Mouse (Mus musculus) hindbrain, embryonic 16.5 days (tissue): ENCODE measurements around the gene Spsb1. TPM values are rescaled to one million over a fixed set of nuclear protein-coding genes. Genes with fewer than 3 reads are reported as not detected.

Experiments
- ATAC-seq: fragments of 200-750 bp; cut with Nextera tagmentation; 2 replicates; pipeline ENCODE4 v1.8.0; 2017; ENCODE audit warnings: moderate TSS enrichment, moderate library complexity
- H3K27ac ChIP-seq: fragments of 300-500 bp; sonication (generic); 2 replicates; pipeline ENCODE4 v1.5.1; 2014; ENCODE audit warnings: low read depth, mild to moderate bottlenecking, control low read depth, low read length, moderate library complexity
- H3K27me3 ChIP-seq: fragments of 300-500 bp; sonication (generic); replicated peaks from 2 replicates; pipeline ENCODE4 v1.6.1; 2014; ENCODE audit warnings: low read length; ENCODE audit not compliant: control insufficient read depth, insufficient read depth
- H3K36me3 ChIP-seq: fragments of 300-500 bp; sonication (generic); 2 replicates; pipeline ENCODE4 v1.6.1; 2014; ENCODE audit warnings: mild to moderate bottlenecking, low read length, moderate library complexity, mixed read lengths; ENCODE audit not compliant: control insufficient read depth, insufficient read depth
- H3K4me1 ChIP-seq: fragments of 300-500 bp; sonication (generic); 2 replicates; pipeline ENCODE4 v1.6.1; 2014; ENCODE audit warnings: low read depth, low read length; ENCODE audit not compliant: control insufficient read depth, insufficient read depth
- H3K4me2 ChIP-seq: fragments of 300-500 bp; sonication (generic); 2 replicates; pipeline ENCODE4 v1.6.1; 2014; ENCODE audit warnings: mild to moderate bottlenecking, low read length, control low read depth, moderate library complexity
- H3K4me3 ChIP-seq: fragments of 300-500 bp; sonication (generic); 2 replicates; pipeline ENCODE4 v1.5.1; 2014; ENCODE audit warnings: mild to moderate bottlenecking, low read length, control low read depth, moderate library complexity
- H3K9ac ChIP-seq: fragments of 300-500 bp; sonication (generic); 2 replicates; pipeline ENCODE4 v1.6.1; 2014; ENCODE audit warnings: low read depth, mild to moderate bottlenecking, control low read depth, low read length, moderate library complexity
- H3K9me3 ChIP-seq: fragments of 300-500 bp; sonication (generic); 2 replicates; pipeline ENCODE4 v1.6.1; 2014; ENCODE audit warnings: mild to moderate bottlenecking, low read length, moderate library complexity; ENCODE audit not compliant: control insufficient read depth
- WGBS: fragments of 180-500 bp; shearing (Covaris S2); extraction: QIAGEN DNeasy Blood & Tissue Kit; methylation state at CpG from one replicate; pipeline ENCODE4 v1.1.7; 2014; 5-methylcytosine and 5-hydroxymethylcytosine counted together
- polyA plus RNA-seq: library from polyadenylated mRNA; unstranded; fragments of >200 nt; fragmentation: Nextera tagmentation; extraction: Ambion mirVana; gene quantifications from 2 replicates; pipeline ENCODE4 v1.2.1, GENCODE M21; 2015

Spsb1 gene
- polyA plus RNA-seq, 1 experiment from 2014 or later = 10.1 TPM

DNA sequence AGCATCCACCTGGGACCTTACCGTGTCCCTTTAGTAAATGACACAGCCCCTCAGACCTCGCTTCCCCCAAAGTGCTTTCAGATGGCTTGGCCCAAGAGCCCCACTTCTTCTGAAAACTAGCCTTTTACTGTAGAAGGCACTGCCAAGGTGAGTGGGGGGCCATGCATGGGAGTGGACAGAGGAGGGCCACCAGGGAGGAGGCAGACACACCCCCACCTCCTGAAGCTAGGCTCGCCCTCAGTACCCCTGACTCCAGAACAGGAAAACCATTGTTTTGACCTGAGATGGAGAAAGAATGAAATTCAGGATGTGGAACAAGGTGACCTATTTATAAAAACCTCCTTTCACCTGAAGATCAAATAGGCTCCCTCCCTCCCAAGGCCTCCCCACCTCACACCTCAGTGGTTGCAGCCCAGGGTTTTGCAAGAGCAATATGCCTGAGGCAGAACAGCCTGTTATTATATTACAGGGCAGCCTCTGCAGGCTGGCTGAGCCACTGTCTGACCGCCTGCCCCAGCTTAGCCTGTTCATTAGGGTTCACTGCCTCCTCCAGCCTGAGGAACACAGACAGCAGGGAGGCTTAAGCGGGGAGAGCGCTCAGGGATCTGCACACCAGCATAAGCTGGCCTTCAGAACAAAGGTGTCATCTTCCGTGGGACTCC, 41.0 kb downstream of the Spsb1 start:
- Histone ChIP-seq H3K27ac (no peak overlapping the region), H3K4me1 (peaks cover 9% of the 10 kb centered on the region; the same call in 1 of the 2 replicates), H3K27me3 (no peaks in the 10 kb centered on the region), H3K9me3 (no peaks in the 10 kb centered on the region), H3K4me3 (no peak overlapping the region), H3K4me2 (no peak overlapping the region), H3K9ac (no peak overlapping the region), H3K36me3 (no peaks in the 10 kb centered on the region)
- 68% methylated on average over 7 of the region's 7 CpGs for WGBS
- ATAC-seq = no peak

- Histone ChIP-seq H3K4me3 (no peak overlapping the region), H3K36me3 (no peaks in the 10 kb centered on the region), H3K9ac (no peak overlapping the region), H3K27me3 (no peaks in the 10 kb centered on the region), H3K4me1 (peaks cover 9% of the 10 kb centered on the region; the same call in 1 of the 2 replicates), H3K9me3 (no peaks in the 10 kb centered on the region), H3K4me2 (no peak overlapping the region), H3K27ac (no peak overlapping the region)
- 53% methylated on average over 4 of the region's 4 CpGs for WGBS
- ATAC-seq = no peak
These were observed 42.4 kb downstream of the Spsb1 start for GRCm38 (mm10) chr4:149912451-149912850.

DNA sequence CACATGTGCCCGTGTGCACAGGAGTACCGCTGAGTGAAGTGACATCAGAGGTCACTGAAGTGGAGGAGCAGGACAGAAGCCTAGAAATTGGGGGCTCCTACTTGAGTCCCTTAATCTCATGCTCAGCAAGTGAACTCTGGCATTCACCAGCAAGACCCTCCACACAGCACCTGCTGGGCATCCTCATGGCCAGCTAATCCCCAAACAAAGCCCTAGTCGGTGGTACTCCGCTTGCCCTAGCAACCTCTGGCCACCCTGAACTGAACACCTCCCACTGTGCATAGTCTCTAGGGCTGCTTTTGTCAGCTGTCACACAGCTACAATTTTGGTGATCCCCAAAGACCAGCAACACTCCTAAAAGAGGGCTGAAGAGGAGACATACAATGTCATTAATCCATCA, 44.3 kb downstream of the Spsb1 start:
- 47% methylated on average over 4 of the region's 4 CpGs for WGBS
- H3K4me1 ChIP-seq = peaks cover 9% of the 10 kb centered on the region; the same call in 1 of the 2 replicates
- ATAC-seq = no peak
- no peak overlapping the region for H3K27ac ChIP-seq
- H3K27me3 ChIP-seq = no peaks in the 10 kb centered on the region
- no peak overlapping the region for H3K4me3 ChIP-seq
- no peak overlapping the region for H3K9ac ChIP-seq
- no peak overlapping the region for H3K4me2 ChIP-seq
- H3K9me3 ChIP-seq = no peaks in the 10 kb centered on the region
- H3K36me3 ChIP-seq = no peaks in the 10 kb centered on the region

- no peak for ATAC-seq
- Histone ChIP-seq H3K4me1 (peaks cover 9% of the 10 kb centered on the region; the same call in 1 of the 2 replicates), H3K9me3 (no peaks in the 10 kb centered on the region), H3K27ac (no peak overlapping the region), H3K36me3 (no peaks in the 10 kb centered on the region), H3K27me3 (no peaks in the 10 kb centered on the region), H3K4me3 (no peak overlapping the region), H3K9ac (no peak overlapping the region), H3K4me2 (no peak overlapping the region)
- WGBS = 89% methylated on average over 13 of the region's 13 CpGs
These were observed 45.3 kb downstream of the Spsb1 start for GRCm38 (mm10) chr4:149909551-149909950.

- no peaks in the 10 kb centered on the region for H3K9me3 ChIP-seq
- H3K4me1 ChIP-seq = peaks cover 6% of the 10 kb centered on the region; the same call in 1 of the 2 replicates
- no peak overlapping the region for H3K4me3 ChIP-seq
- H3K27ac ChIP-seq = no peak overlapping the region
- ATAC-seq = no peak
- no peak overlapping the region for H3K4me2 ChIP-seq
- no peaks in the 10 kb centered on the region for H3K36me3 ChIP-seq
- WGBS = 55% methylated on average over 7 of the region's 7 CpGs
- H3K9ac ChIP-seq = no peak overlapping the region
- no peaks in the 10 kb centered on the region for H3K27me3 ChIP-seq
These were observed 45.9 kb downstream of the Spsb1 start for GRCm38 (mm10) chr4:149908923-149909322.

- 62% methylated on average over 7 of the region's 7 CpGs for WGBS
- Histone ChIP-seq H3K4me3 (no peak overlapping the region), H3K4me2 (no peak overlapping the region)
These were observed 47.2 kb downstream of the Spsb1 start for GRCm38 (mm10) chr4:149907656-149908055.

GRCm38 (mm10) chr4:149906921-149907320, 47.9 kb downstream of the Spsb1 start:
- no peak overlapping the region for H3K27ac ChIP-seq
- H3K9me3 ChIP-seq = no peaks in the 10 kb centered on the region
- no peak overlapping the region for H3K4me3 ChIP-seq
- H3K9ac ChIP-seq = no peak overlapping the region
- no peaks in the 10 kb centered on the region for H3K27me3 ChIP-seq
- no peaks in the 10 kb centered on the region; the same call in 1 of the 2 replicates for H3K4me1 ChIP-seq
- WGBS = 28% methylated on average over 13 of the region's 13 CpGs
- no peaks in the 10 kb centered on the region for H3K36me3 ChIP-seq
- no peak for ATAC-seq
- H3K4me2 ChIP-seq = no peak overlapping the region

More at GRCm38 (mm10) chr4:149907656-149908055, 47.2 kb downstream of the Spsb1 start:
- Histone ChIP-seq H3K27ac (no peak overlapping the region), H3K4me1 (peaks cover under 1% of the 10 kb centered on the region; the same call in 1 of the 2 replicates), H3K9ac (no peak overlapping the region), H3K36me3 (no peaks in the 10 kb centered on the region), H3K27me3 (no peaks in the 10 kb centered on the region), H3K9me3 (no peaks in the 10 kb centered on the region)
- no peak for ATAC-seq

GRCm38 (mm10) chr4:149905302-149905974, 49.4 kb downstream of the Spsb1 start:
- no peak overlapping the region for H3K4me3 ChIP-seq
- H3K4me1 ChIP-seq = no peaks in the 10 kb centered on the region; the same call in 1 of the 2 replicates
- no peak for ATAC-seq
- no peaks in the 10 kb centered on the region for H3K27me3 ChIP-seq
- H3K36me3 ChIP-seq = no peaks in the 10 kb centered on the region
- no peak overlapping the region for H3K4me2 ChIP-seq
- 88% methylated on average over 10 of the region's 10 CpGs for WGBS
- H3K9me3 ChIP-seq = no peaks in the 10 kb centered on the region
- no peak overlapping the region for H3K27ac ChIP-seq
- no peak overlapping the region for H3K9ac ChIP-seq

GRCm38 (mm10) chr4:149903026-149903425, 51.8 kb downstream of the Spsb1 start:
- no peaks in the 10 kb centered on the region for H3K36me3 ChIP-seq
- no peaks in the 10 kb centered on the region for H3K27me3 ChIP-seq
- no peak overlapping the region for H3K4me3 ChIP-seq
- H3K4me1 ChIP-seq = no peaks in the 10 kb centered on the region; the same call in 1 of the 2 replicates
- H3K9ac ChIP-seq = no peak overlapping the region
- no peak overlapping the region for H3K4me2 ChIP-seq
- no peak for ATAC-seq
- WGBS = 48% methylated on average over 5 of the region's 5 CpGs
- H3K27ac ChIP-seq = no peak overlapping the region; the same call in 1 of the 2 replicates
- no peaks in the 10 kb centered on the region for H3K9me3 ChIP-seq
